Mouse (Mus musculus): Measurements from ENCODE around the gene Cabcoco1.

DNA sequence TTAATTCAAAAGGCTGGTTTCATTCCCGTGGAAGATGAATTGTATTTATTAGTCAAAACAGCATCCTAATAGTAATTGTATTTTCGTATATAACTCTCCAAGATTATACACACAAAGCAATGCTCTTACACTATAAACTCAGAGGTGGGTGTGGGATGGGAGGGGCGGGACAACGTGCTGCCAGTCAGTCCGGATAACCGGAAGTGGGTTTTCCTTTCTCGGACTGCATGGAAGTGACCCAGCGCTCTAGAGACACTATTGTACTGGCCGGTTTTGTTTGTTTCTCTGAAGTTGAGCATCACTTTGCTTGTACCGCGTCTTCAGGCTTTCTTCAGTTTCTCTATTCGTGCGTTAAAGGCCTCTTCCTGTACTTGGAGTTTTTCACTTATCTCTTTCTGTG, 110.8 kb downstream of the Cabcoco1 start:
- TF ChIP-seq CTCF (IDR thresholded peaks at IDR 0.05; ENCODE audit: control insufficient read depth, insufficient read depth, insufficient replicate concordance, low read depth, low read length) (no peak), POLR2A (IDR thresholded peaks at IDR 0.05; ENCODE audit: control insufficient read depth, low read depth, low read length) (no peak)
